Mouse (Mus musculus) adrenal gland, postnatal 10 days (tissue): ENCODE measurements at regions not wholly inside any gene's neighbourhood (a gene's known extent, or its start where the extent isn't known, plus 50 kb on each side); places are given as distances from the start of the nearest gene placed in this dataset.
A peak's percentile ranks its signal among the peaks of the same experiment; 100 is the strongest.

Experiments used
- DNase-seq: peaks from one replicate; pipeline ENCODE4 v3.0.0; 2021; ENCODE audit warnings: mixed read lengths

- DNase-seq, result no peak
These were observed 660.2 kb downstream of the Zfp706 start for GRCm38 (mm10) chr15:36347333-36347845.

GRCm38 (mm10) chr15:36346126-36346525 lies 661.4 kb downstream of the Zfp706 start:
- no peak for DNase-seq

GRCm38 (mm10) chr15:36345413-36345812 lies 662.2 kb downstream of the Zfp706 start:
- DNase-seq, result no peak

- DNase-seq, result no peak
These were observed 667.5 kb downstream of the Zfp706 start for GRCm38 (mm10) chr15:36339971-36340550.

- no peak for DNase-seq
These were observed 668.8 kb downstream of the Zfp706 start for GRCm38 (mm10) chr15:36338766-36339165.

- no peak for DNase-seq
These were observed 670.7 kb downstream of the Zfp706 start for GRCm38 (mm10) chr15:36336857-36337256.

GRCm38 (mm10) chr15:36335116-36335515 lies 672.5 kb downstream of the Zfp706 start:
- no peak for DNase-seq

- DNase-seq, result peak; percentile 58
These were observed 673.0 kb downstream of the Zfp706 start for GRCm38 (mm10) chr15:36334436-36335113.

- no peak for DNase-seq
These were observed 673.7 kb downstream of the Zfp706 start for GRCm38 (mm10) chr15:36333857-36334256.

GRCm38 (mm10) chr15:36333265-36333664 lies 674.3 kb downstream of the Zfp706 start:
- DNase-seq, result no peak
